Mouse (Mus musculus): ENCODE measurements around the gene Spcs2. TPM values are rescaled to one million over a fixed set of nuclear protein-coding genes. Genes with fewer than 3 reads are reported as not detected.
"Not testable (repeated sequence)": the region's sequence is repeated elsewhere in the genome, so short reads cannot be mapped to it uniquely, and the experiment has no call there.

Gene Spcs2
- total RNA-seq, 2 experiments from 2014 or later = 118 to 135 TPM

DNA sequence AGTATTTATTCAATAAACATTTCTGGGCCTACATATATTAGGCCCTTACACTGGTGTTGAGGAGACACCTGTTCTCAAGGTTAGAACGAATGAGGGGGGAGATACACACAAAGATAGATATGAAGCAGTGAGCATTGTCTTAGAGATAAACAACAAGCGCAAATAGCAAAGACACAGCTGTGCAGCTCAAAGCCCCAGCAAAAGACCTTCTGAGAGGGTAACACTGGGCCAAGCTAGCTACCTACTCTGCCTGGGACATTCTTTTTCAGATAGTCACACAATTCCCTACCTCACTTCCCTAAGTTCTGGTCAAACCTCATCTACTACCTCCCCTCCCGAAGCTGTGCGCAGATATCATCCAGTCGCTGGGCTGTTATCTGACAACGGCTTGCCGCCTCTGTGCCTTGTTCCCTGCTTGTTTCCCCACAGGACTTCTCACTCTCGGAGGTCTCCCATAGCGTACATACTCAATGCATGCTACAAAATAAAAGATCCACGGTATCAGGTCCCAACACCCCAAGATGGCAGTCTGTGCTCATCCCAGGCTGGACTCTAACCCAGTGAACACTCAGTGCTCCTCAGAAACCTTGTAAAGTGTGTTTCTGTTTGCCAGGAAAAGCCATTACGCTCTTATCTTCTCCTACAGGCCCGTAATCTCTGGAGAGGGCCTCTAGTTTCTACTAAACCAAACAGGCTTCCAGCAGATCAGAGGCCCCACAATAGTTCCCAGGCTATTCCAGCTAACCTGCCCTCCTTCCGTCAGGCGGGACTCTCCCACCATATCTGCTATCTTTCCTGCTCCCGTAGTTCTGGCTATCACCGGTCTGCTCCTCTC, 38.4 kb downstream of the Spcs2 start:
- no peak for DNase-seq

DNA sequence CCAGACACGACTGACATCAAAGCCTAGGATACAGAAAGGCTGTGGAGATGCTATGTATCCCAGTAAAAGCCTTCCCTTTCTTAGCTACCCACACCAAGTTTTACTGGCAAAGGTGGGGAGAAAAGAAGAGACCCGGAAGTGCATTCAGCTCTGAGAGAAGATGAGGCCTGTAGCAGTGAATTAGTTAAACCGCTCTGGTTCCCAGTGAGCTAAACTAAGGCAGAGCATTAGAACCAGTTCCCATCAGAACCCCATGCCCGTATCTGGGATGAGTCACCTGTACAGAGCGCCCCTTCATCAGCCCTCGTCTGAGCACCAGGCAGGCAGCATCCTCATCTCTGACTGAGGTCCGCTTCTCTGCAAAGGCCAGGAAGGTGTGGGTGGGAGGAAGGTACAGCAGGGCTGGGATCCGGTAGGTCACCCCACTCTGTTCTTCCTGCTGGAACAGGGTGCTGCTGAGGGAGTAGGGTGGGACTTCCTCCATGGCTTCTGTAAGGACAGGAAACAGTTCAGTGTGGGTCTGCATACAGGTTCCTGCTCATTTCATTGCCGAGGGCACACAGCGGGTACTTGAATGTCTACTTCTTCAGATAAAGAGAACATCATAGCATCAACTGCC, 40.1 kb downstream of the Spcs2 start:
- no peak for DNase-seq

DNA sequence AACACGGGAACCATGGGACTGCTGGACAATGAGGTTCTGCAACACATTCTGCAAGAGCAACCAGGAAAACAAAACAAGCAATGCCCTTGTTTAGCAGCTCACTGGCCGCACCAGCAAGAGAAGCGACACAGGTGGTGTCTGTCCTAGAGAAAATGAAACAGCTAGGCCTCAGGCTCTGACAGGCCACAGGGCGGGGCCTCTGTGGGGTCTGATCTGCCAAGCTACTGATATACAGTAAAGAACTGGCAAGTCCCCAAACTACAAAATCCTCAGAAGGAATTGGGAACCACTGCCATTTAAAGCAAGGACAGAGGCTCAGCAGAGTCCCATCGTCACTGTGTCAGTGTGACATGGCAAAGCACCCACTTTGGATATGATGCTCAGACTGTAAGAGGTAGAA, 40.8 kb downstream of the Spcs2 start:
- DNase-seq = no peak

DNA sequence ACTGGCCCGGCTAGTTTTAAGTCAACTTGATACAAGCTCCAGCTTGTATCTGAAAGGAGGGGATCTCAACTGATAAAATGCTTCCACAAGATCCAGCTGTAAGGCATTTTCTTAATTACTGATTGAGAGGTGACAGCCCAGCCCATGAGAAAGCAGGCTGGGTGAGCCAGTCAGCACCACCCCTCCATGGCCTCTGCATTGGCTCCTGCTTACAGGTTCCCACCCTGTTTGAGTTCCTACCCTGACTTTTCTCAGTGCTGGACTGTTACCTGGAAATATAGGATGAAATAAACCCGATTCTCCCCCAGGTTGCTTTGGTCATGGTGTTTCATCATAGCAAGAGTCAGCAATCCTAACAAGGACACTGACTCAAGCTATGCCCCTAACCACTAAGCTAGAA, 41.3 kb downstream of the Spcs2 start:
- no peak for DNase-seq

DNA sequence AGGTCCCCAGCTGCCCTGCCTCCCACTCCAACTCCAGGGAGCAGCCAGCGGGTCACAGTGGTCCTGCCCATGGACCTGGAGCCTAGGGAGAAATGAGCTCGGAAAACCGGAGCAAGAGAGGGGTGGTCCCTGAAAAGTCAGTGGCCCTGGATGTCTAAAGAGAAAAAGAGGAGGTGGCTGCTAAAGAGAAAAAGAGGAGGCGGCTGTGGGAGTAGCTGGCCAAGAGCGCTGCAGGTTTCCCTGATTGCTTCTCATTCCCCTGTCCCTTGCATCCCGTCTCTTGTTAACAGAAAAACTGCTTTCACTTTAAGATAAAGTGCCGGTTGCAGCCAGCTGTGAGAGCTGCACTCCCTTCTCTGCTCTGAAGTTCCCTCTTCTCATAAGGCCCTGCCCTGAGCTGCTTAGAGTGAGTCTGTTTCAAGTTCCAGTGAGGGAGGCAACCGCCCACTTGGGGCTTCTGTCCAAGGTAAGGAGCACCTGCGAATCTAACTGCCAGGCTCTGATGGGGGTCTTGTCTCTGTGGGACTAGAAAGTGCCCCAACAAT, 45.0 kb downstream of the Spcs2 start:
- DNase-seq = not testable (repeated sequence)

DNA sequence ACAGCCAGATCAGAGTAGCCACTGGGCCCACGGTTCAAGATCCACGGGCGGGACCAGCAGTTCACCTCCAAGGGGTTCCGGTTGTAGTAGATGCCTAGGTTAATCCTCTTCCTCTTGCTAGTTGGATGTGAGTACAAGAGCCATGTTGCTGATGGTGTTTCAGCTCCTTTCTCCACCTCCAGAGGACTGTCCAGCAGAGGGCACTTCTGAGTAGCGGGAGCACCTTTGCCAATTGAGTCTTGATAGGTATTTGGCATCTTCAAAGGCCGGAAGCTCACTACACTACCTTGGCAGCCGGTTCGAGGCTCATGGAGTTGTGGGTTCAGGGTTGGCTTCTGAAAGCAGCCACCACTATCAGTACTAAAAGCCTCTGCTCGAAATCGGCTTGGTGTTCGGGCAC, 49.9 kb downstream of the Spcs2 start:
- DNase-seq = peak; percentile 60

DNA sequence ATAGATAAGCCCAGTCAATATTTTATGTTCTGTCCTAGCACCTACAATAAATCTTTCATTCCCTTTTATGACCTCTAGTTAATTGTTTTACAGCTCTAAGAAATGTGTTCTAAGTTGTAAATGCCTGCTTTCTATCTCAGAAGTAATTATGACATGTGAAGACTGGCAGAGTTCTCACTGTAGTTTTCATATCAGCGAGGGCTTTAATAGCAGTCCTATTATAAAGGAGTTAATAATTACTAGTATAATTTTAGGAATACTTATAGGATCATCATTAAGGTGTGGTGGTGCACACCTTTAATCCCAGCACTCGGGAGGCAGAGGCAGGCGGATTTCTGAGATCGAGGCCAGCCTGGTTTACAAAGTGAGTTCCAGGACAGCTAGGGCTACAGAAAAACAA, 51.6 kb downstream of the Spcs2 start:
- DNase-seq = no peak

DNA sequence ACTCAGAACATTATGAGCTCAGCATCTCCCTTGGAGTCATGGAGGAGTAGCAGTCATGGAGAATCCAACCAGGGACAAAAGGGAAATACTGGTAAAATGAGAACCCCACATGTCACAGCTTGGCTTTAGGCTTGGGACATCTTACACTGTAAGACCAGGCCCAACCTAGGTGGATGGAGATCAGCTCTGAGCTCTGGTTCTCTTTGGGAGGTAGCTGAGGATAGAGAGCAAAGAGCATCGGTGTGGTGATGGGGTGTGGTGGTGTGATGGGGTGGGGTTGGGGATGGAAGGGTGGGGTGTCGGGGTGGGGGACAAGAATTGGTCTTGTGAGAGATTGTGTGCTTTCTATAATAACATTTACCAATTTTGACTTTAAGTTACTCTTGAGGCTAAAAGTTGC, 52.4 kb downstream of the Spcs2 start:
- DNase-seq = no peak

DNA sequence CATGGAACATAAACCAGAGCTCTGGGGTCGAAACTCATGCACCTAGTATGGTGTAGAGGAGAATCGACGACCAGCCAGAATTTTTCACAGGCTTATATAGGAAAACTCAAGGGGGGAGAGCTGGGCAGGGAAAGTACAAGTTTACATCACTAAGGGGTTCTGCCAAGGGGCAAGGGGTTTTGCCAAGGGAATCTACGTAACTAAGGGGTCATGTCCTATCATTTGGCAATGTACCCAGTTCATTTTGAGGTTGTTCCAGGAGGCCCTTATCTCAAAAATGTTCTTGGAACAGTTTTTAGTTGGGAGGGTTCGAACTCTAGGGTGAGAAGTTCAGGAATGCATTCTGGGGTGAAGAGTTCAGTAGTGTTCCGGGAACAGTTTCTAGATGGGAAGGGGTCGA, 56.2 kb downstream of the Spcs2 start:
- DNase-seq = not testable (repeated sequence)

DNA sequence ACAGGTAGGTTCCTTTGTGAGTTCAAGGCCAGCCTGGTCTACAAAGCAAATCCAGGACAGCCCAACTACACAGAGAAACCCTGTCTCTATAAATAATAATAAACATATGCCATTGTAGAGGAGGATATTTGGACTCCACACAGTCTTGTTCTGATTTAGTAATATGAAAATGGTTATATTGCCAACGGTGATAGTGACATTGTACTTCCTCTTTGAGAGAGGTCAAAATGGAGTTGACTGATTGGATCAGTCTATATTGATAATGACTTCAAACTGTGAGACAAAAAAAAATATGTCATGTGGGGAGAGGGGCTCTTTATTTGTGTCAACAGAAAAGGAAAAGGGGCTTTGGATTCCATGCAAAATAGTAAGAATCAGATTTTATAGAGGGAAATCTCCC, 57.9 kb downstream of the Spcs2 start:
- no peak for DNase-seq

DNA sequence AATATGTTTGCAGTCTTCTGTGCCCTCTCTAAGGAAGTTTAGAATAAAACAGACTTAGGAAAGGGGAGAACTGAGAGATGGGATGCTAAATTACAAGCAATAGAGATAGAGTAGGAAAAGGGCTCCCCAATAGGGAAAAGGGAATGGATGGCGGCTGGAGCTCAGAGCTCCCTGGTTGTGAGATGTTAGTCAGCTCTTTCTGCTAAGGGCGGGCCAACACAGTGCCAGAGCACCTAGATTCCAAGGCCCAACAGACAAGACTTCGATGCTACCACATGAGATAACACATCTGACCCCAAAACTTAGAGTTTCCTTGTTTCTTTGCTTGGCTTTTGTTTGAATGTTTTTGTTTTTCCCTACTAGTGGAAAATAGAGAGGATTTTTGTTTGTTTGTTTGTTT, 59.2 kb downstream of the Spcs2 start:
- DNase-seq = not testable (repeated sequence)

DNA sequence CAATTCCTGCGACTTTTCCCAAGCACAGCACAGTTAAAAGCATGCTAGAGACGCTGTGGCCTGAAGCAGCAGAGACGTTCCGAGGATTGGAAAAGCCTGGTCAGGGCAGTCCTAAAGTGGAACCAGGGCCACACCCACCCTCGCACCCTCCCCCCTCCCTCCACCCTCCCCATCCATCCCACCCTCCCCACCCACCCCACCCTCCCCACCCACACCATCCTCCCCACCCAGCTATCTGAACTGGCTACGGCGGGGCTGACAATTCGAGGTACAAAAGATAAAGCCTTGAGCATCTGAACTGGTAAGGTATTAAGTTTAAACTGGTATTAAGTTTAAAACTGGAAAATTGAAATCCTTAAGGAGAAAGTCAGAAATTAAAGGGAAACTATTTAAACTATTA, 59.7 kb downstream of the Spcs2 start:
- no peak for DNase-seq

DNA sequence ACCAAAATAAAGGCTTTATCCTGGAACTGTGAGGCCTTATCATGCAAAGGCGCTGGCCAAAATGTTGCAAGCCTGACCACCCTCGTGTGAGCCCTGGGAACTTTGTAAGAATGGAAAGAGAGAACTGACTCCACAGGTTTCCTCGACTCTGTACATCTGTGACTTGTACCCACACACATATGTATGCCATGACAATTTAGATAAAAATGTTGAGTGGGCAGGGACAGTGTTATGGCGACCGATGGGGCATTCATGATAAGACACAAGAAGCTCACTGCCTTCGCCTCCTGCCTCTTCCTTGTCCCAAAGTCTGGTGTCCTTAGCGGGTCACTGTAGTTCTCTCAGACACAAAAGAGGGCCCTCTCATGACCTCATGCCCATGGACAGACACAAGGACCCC, 64.1 kb downstream of the Spcs2 start:
- no peak for DNase-seq

DNA sequence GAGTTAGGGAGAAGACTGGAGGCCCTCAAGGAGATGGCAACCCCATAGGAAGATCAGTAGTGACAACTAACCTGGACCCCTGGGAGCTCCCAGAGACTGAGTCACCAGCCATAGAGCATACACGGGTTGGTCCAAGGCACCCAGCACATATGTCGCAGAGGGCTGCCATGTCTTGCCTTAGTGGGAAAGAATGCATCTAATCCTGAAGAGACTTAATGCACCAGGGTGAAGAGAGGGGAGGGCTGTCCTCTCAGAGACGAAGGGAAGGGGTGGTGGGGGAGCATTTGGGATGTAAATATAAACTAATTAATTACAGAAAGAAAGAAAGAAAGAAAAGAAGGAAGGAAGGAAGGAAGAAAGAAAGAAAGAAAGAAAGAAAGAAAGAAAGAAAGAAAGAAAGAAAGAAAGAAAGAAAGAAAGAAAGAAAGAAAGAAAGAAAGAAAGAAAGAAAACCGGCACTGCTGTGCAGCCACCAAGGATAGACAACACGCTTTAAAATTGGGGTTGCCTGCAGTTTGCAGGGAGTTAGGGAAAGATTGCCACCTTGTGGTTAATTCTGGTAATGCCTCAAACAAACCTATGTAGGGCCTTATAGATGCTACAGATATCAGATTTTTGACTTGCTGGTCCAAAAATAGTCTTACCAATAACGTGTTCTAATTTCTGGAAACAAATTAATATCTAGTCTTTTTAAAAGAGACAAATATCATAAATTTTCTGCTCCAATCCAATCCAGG, 65.2 kb downstream of the Spcs2 start:
- peak; percentile 82 for DNase-seq

DNA sequence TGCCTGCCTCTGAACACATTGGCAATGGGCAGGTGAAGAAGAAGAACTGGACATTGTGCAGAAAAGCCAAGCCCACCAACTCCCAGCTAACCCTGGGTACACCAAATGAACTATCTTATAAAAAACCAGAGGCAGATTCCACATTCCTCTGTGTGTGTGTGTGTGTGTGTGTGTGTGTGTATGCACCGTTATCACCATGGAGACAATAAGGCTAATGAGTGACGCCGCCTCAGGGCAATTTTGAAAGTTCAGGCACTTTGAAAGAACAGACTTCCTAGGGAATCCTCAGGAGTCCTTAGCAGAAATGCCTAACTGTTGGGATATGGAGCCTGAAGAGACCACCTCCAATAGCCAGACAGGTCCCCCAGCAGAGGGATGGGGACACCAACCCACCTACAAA, 66.0 kb downstream of the Spcs2 start:
- no peak for DNase-seq

DNA sequence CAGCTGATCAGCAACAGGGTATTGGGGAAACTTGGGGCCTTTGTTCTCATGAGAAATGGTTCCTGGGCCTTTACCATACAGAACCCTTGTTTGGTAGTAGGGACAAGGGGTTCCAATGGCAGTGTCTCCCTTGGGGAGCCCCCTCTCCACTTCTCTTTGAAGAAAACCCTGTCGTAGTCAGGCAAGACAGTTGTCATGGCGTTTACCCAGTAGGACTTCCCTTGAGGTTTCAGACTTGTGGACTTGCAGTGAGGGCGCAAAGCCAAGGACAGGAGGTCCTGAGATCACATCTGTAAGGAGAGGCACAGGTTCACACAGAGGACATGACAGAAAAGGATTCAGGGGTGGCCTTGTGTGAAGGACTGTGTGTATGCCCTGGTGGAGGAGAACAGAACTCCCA, 66.8 kb downstream of the Spcs2 start:
- peak; percentile 14 for DNase-seq

DNA sequence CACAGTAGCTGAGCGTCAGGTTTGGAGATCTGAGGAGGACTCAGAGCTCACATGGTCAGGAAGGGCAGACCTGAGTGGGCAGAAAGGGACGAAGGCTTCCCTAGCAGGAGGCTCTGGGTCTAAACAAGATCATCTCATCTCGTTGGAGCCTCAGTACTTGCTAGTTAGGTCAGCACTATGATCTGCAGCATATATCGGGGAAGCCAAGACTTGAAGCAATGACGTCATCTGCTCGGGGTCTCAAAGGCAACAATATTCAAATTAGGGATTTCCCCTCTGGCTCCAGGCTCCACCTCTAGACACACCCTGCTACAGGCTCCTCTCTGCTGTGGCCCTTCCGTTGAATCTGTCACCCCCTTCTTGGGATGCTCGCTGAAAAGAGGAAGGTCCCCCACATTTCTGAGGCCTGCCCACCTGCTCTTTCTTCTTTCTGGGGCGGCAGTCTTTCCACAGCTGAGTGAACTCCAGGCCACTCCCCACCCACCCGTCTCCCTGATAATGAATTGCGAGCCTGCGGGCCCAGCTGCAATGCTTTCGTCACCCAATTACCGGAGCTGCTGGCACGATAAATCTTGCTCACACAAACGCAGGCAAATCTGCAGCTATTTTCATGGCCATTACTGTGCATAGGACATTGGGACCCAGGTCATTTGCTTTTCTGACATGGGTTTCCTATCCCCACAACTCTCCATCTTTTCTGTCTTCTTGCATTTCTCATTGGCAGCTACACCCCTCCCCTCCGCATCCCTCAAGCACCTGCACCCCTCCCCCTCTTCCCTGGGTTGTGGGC, 67.9 kb downstream of the Spcs2 start:
- peak; percentile 21 for DNase-seq

DNA sequence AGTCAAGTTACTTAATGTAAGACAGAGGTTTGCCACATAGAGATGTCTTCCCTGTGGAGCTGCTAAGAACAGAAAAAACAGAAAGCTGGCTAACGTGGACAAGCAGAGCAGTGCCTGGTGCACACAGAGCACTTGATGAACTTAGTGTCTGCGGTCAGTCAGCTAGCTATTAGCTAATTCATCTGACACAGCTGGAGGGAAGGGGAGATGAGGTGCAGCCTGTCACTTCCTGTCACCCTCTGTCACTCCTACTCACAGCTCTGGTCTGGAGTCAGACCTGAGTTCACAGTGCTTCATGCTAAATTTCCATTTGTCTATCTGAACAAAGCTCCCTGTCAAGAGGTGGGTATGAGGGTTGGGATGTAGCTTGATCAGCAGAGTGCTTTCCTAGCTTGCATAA, 69.2 kb downstream of the Spcs2 start:
- no peak for DNase-seq

DNA sequence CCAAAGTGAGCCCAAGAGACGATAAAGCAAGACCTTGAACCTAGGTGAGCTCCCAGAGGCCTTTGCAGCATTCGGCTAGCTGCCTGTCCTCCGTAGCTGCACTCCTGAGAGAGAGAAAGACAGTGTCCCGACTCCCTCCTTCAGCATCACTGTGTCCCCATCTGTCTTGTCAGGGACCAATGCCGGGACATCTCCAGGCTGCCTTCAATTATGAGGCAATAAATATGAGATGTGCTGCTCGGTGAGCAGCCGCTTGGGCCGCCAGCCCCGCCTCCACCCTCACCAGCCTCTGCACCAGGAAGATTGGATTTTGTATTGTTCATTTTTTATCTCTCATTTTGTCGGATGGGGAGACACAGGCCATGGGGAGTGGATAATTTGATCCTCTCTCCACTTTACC, 72.4 kb downstream of the Spcs2 start:
- DNase-seq = no peak

DNA sequence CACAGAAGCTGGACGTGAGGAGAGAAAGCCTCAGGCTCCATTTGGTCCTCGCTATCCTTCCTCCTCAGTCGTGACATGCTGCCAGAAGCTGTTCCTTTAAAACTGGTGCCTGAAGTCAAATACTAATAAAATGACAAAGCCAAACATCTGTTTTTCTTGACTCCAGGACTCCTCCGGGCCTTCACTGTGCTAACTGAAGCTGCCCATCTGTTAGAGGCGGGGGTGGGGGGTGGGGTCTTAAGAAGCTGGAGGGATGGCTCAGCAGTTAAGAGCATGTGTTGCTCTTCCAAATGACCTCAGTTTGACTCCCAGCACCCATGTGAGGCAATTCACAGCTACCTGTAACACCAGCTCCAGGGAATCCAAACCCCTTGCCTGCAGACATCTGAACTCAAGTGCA, 74.7 kb downstream of the Spcs2 start:
- no peak for DNase-seq

DNA sequence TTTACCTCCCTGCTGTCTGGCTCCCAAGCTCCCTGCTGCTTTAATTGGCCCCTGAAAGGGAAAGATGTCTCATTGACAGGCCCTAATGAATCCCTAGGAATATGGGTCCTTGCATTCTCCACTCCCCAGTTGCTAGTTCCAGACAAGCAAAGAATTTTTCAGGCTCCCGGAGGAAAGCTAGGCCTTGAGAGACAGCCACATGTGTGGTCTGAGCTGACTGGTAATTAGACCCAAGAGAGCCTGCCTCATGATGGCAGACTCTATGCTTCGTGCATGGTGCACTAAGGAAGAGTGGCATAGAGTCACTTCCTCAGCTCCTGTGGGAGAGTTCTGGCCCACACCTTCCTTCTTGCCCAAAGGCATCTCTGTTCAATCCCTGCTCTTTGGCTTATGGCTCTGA, 75.3 kb downstream of the Spcs2 start:
- no peak for DNase-seq

All from adrenal gland, postnatal 10 days (tissue).